Mouse (Mus musculus): ENCODE data around the gene Man1a. TPM values are rescaled to one million over a fixed set of nuclear protein-coding genes. Genes with fewer than 3 reads are reported as not detected.

The Man1a gene
- polyA plus RNA-seq, 1 experiment: 4.1 TPM

- H3K9me3 ChIP-seq (ENCODE audit: control insufficient read depth, low read length): no peaks in the 10 kb centered on the region
- H3K27me3 ChIP-seq (ENCODE audit: control insufficient read depth): no peaks in the 10 kb centered on the region
- no peak overlapping the region for H3K4me3 ChIP-seq (replicated peaks)
- peaks cover 3% of the 10 kb centered on the region; the same call in 1 of the 2 replicates for H3K4me1 ChIP-seq (ENCODE audit: control insufficient read depth)
- no peak for TF ChIP-seq GATA1 (IDR thresholded peaks at IDR 0.05; ENCODE audit: low read length)
- TF ChIP-seq TAL1 (IDR thresholded peaks at IDR 0.05; ENCODE audit: low read length): no peak
- H3K36me3 ChIP-seq (ENCODE audit: control insufficient read depth): peaks cover 61% of the 10 kb centered on the region
Observed at GRCm38 (mm10) chr10:54013143-54013791, 63.1 kb downstream of the Man1a start.

GRCm38 (mm10) chr10:54009154-54009553 is 67.3 kb downstream of the Man1a start:
- H3K4me3 ChIP-seq (replicated peaks): no peak overlapping the region
- peaks cover 19% of the 10 kb centered on the region for H3K4me1 ChIP-seq (ENCODE audit: control insufficient read depth)
- TF ChIP-seq GATA1 (IDR thresholded peaks at IDR 0.05; ENCODE audit: low read length) (no peak), TAL1 (IDR thresholded peaks at IDR 0.05; ENCODE audit: low read length) (no peak)
- no peaks in the 10 kb centered on the region for H3K27me3 ChIP-seq (ENCODE audit: control insufficient read depth)
- H3K36me3 ChIP-seq (ENCODE audit: control insufficient read depth): peaks cover 53% of the 10 kb centered on the region
- H3K9me3 ChIP-seq (ENCODE audit: control insufficient read depth, low read length): no peaks in the 10 kb centered on the region

GRCm38 (mm10) chr10:54006868-54007267 is 69.5 kb downstream of the Man1a start:
- Histone ChIP-seq H3K27me3 (ENCODE audit: control insufficient read depth) (no peaks in the 10 kb centered on the region), H3K4me3 (replicated peaks) (no peak overlapping the region), H3K4me1 (ENCODE audit: control insufficient read depth) (peaks cover 19% of the 10 kb centered on the region), H3K9me3 (ENCODE audit: control insufficient read depth, low read length) (no peaks in the 10 kb centered on the region), H3K36me3 (ENCODE audit: control insufficient read depth) (peaks cover 46% of the 10 kb centered on the region)
- no peak for TF ChIP-seq TAL1 (IDR thresholded peaks at IDR 0.05; ENCODE audit: low read length)
- TF ChIP-seq GATA1 (IDR thresholded peaks at IDR 0.05; ENCODE audit: low read length): no peak

- peaks cover 23% of the 10 kb centered on the region for H3K4me1 ChIP-seq (ENCODE audit: control insufficient read depth)
Observed at GRCm38 (mm10) chr10:54005847-54006246, 70.6 kb downstream of the Man1a start.

GRCm38 (mm10) chr10:54002936-54003335 is 73.5 kb downstream of the Man1a start:
- no peaks in the 10 kb centered on the region for H3K9me3 ChIP-seq (ENCODE audit: control insufficient read depth, low read length)
- no peak overlapping the region for H3K4me3 ChIP-seq (replicated peaks)
- H3K36me3 ChIP-seq (ENCODE audit: control insufficient read depth): peaks cover 42% of the 10 kb centered on the region
- TF ChIP-seq GATA1 (IDR thresholded peaks at IDR 0.05; ENCODE audit: low read length): no peak
- no peak for TF ChIP-seq TAL1 (IDR thresholded peaks at IDR 0.05; ENCODE audit: low read length)
- H3K4me1 ChIP-seq (ENCODE audit: control insufficient read depth): peaks cover 26% of the 10 kb centered on the region
- no peaks in the 10 kb centered on the region for H3K27me3 ChIP-seq (ENCODE audit: control insufficient read depth)

More at GRCm38 (mm10) chr10:54005847-54006246, 70.6 kb downstream of the Man1a start:
- Histone ChIP-seq H3K36me3 (ENCODE audit: control insufficient read depth) (peaks cover 49% of the 10 kb centered on the region), H3K4me3 (replicated peaks) (no peak overlapping the region), H3K9me3 (ENCODE audit: control insufficient read depth, low read length) (no peaks in the 10 kb centered on the region), H3K27me3 (ENCODE audit: control insufficient read depth) (no peaks in the 10 kb centered on the region)
- TF ChIP-seq TAL1 (IDR thresholded peaks at IDR 0.05; ENCODE audit: low read length) (no peak), GATA1 (IDR thresholded peaks at IDR 0.05; ENCODE audit: low read length) (no peak)

GRCm38 (mm10) chr10:53997301-53997700 is 79.1 kb downstream of the Man1a start:
- Histone ChIP-seq H3K9me3 (ENCODE audit: control insufficient read depth, low read length) (no peaks in the 10 kb centered on the region), H3K4me1 (ENCODE audit: control insufficient read depth) (peaks cover 12% of the 10 kb centered on the region), H3K36me3 (ENCODE audit: control insufficient read depth) (peaks cover 20% of the 10 kb centered on the region), H3K27me3 (ENCODE audit: control insufficient read depth) (no peaks in the 10 kb centered on the region), H3K4me3 (replicated peaks) (no peak overlapping the region)
- no peak for TF ChIP-seq TAL1 (IDR thresholded peaks at IDR 0.05; ENCODE audit: low read length)
- no peak for TF ChIP-seq GATA1 (IDR thresholded peaks at IDR 0.05; ENCODE audit: low read length)

GRCm38 (mm10) chr10:53996216-53996615 is 80.2 kb downstream of the Man1a start:
- H3K9me3 ChIP-seq (ENCODE audit: control insufficient read depth, low read length): no peaks in the 10 kb centered on the region
- H3K36me3 ChIP-seq (ENCODE audit: control insufficient read depth): peaks cover 15% of the 10 kb centered on the region
- peaks cover 8% of the 10 kb centered on the region for H3K4me1 ChIP-seq (ENCODE audit: control insufficient read depth)
- no peaks in the 10 kb centered on the region for H3K27me3 ChIP-seq (ENCODE audit: control insufficient read depth)
- no peak for TF ChIP-seq TAL1 (IDR thresholded peaks at IDR 0.05; ENCODE audit: low read length)
- TF ChIP-seq GATA1 (IDR thresholded peaks at IDR 0.05; ENCODE audit: low read length): no peak
- no peak overlapping the region for H3K4me3 ChIP-seq (replicated peaks)

- no peak overlapping the region for H3K4me3 ChIP-seq (replicated peaks)
- TF ChIP-seq TAL1 (IDR thresholded peaks at IDR 0.05; ENCODE audit: low read length): no peak
- no peak for TF ChIP-seq GATA1 (IDR thresholded peaks at IDR 0.05; ENCODE audit: low read length)
- H3K9me3 ChIP-seq (ENCODE audit: control insufficient read depth, low read length): no peaks in the 10 kb centered on the region
- no peaks in the 10 kb centered on the region for H3K4me1 ChIP-seq (ENCODE audit: control insufficient read depth)
- H3K36me3 ChIP-seq (ENCODE audit: control insufficient read depth): peaks cover 10% of the 10 kb centered on the region
- H3K27me3 ChIP-seq (ENCODE audit: control insufficient read depth): no peaks in the 10 kb centered on the region
Observed at GRCm38 (mm10) chr10:53994591-53994990, 81.8 kb downstream of the Man1a start.

GRCm38 (mm10) chr10:53990434-53990833 is 86.0 kb downstream of the Man1a start:
- Histone ChIP-seq H3K9me3 (ENCODE audit: control insufficient read depth, low read length) (no peaks in the 10 kb centered on the region), H3K4me3 (replicated peaks) (no peak overlapping the region), H3K27me3 (ENCODE audit: control insufficient read depth) (no peaks in the 10 kb centered on the region), H3K4me1 (ENCODE audit: control insufficient read depth) (no peaks in the 10 kb centered on the region), H3K36me3 (ENCODE audit: control insufficient read depth) (peaks cover 12% of the 10 kb centered on the region)
- TF ChIP-seq GATA1 (IDR thresholded peaks at IDR 0.05; ENCODE audit: low read length) (no peak), TAL1 (IDR thresholded peaks at IDR 0.05; ENCODE audit: low read length) (no peak)

Data from erythroblast, embryonic 14.5 days (primary cell).